Mouse (Mus musculus) embryonic facial prominence, embryonic 11.5 days (tissue): ENCODE results near the gene Synpo2l. TPM values are rescaled to one million over a fixed set of nuclear protein-coding genes. Genes with fewer than 3 reads are reported as not detected.
"Not testable (repeated sequence)": the region's sequence is repeated elsewhere in the genome, so short reads cannot be mapped to it uniquely, and the experiment has no call there.

ENCODE experiments used
- ATAC-seq: fragments of 200-750 bp; cut with Nextera tagmentation; replicated peaks from 2 replicates; pipeline ENCODE4 v1.8.0; 2017; ENCODE audit warnings: low read depth; ENCODE audit not compliant: insufficient number of reproducible peaks, low FRiP score, low TSS enrichment
- DNase-seq: peaks from one replicate; pipeline ENCODE4 v3.0.0-alpha.2; 2015; ENCODE audit warnings: low spot score
- H3K27ac ChIP-seq: fragments of 300-500 bp; sonication (generic); replicated peaks from 2 replicates; pipeline ENCODE4 v1.5.1; 2014; ENCODE audit warnings: mild to moderate bottlenecking, low read depth, low read length, control low read depth
- H3K27me3 ChIP-seq: fragments of 300-500 bp; sonication (generic); 2 replicates; pipeline ENCODE4 v1.6.1; 2014; ENCODE audit warnings: mild to moderate bottlenecking, low read length, moderate library complexity, mixed read lengths; ENCODE audit not compliant: control insufficient read depth, insufficient read depth
- H3K36me3 ChIP-seq: fragments of 300-500 bp; sonication (generic); replicated peaks from 2 replicates; pipeline ENCODE4 v1.6.1; 2014; ENCODE audit warnings: low read depth, mild to moderate bottlenecking, low read length, moderate library complexity, mixed read lengths; ENCODE audit not compliant: control insufficient read depth, insufficient read depth
- H3K4me1 ChIP-seq: fragments of 300-500 bp; sonication (generic); 2 replicates; pipeline ENCODE4 v1.6.1; 2014; ENCODE audit warnings: low read length, mixed read lengths; ENCODE audit not compliant: control insufficient read depth, insufficient read depth
- H3K4me2 ChIP-seq: fragments of 300-500 bp; sonication (generic); 2 replicates; pipeline ENCODE4 v1.6.1; 2014; ENCODE audit warnings: low read depth, mild to moderate bottlenecking, control low read depth, low read length, moderate library complexity
- H3K4me3 ChIP-seq: fragments of 300-500 bp; sonication (generic); 2 replicates; pipeline ENCODE4 v1.5.1; 2014; ENCODE audit warnings: low read depth, low read length, control low read depth
- H3K9ac ChIP-seq: fragments of 300-500 bp; sonication (generic); replicated peaks from 2 replicates; pipeline ENCODE4 v1.6.1; 2014; ENCODE audit warnings: mild to moderate bottlenecking, control low read depth, low read length
- H3K9me3 ChIP-seq: fragments of 300-500 bp; sonication (generic); replicated peaks from 2 replicates; pipeline ENCODE4 v1.6.1; 2016; ENCODE audit warnings: mild to moderate bottlenecking, low read length, inconsistent platforms, mixed read lengths; ENCODE audit not compliant: control insufficient read depth
- WGBS: fragments of 180-500 bp; shearing (Covaris S2); extraction: QIAGEN DNeasy Blood & Tissue Kit; methylation state at CpG from one replicate; pipeline ENCODE4 v1.1.7; 2014; 5-methylcytosine and 5-hydroxymethylcytosine counted together
- polyA plus RNA-seq: library from polyadenylated mRNA; unstranded; fragments of >200 nt; fragmentation: Nextera tagmentation; extraction: Ambion mirVana; gene quantifications from 2 replicates; pipeline ENCODE4 v1.2.1, GENCODE M21; 2014

Synpo2l gene
- polyA plus RNA-seq, 1 experiment from 2014 or later, result 2.2 TPM

GRCm38 (mm10) chr14:20637818-20638574 is 30.2 kb downstream of the Synpo2l start:
- Histone ChIP-seq H3K9ac (no peak overlapping the region), H3K27ac (no peak overlapping the region), H3K4me2 (no peak overlapping the region), H3K4me1 (no peaks in the 10 kb centered on the region), H3K4me3 (no peak overlapping the region), H3K9me3 (no peaks in the 10 kb centered on the region), H3K27me3 (no peaks in the 10 kb centered on the region), H3K36me3 (no peaks in the 10 kb centered on the region)
- DNase-seq (no peak), ATAC-seq (no peak)
- 76% methylated on average over 2 of the region's 2 CpGs for WGBS

GRCm38 (mm10) chr14:20636968-20637367 is 31.2 kb downstream of the Synpo2l start:
- not testable (repeated sequence) for H3K4me1 ChIP-seq, H3K9ac ChIP-seq, ATAC-seq, H3K36me3 ChIP-seq, H3K4me3 ChIP-seq, H3K27me3 ChIP-seq, H3K27ac ChIP-seq, DNase-seq, H3K4me2 ChIP-seq, H3K9me3 ChIP-seq
- WGBS, result 98% methylated on average over 3 of the region's 3 CpGs

GRCm38 (mm10) chr14:20635546-20635945 is 32.6 kb downstream of the Synpo2l start:
- H3K36me3 ChIP-seq, result no peaks in the 10 kb centered on the region
- H3K9ac ChIP-seq, result no peak overlapping the region
- H3K27me3 ChIP-seq, result no peaks in the 10 kb centered on the region
- 91% methylated on average over 2 of the region's 2 CpGs for WGBS
- no peak overlapping the region for H3K4me2 ChIP-seq
- no peak for ATAC-seq
- no peak overlapping the region for H3K27ac ChIP-seq
- no peak overlapping the region for H3K4me3 ChIP-seq
- H3K9me3 ChIP-seq, result no peaks in the 10 kb centered on the region
- DNase-seq, result no peak
- H3K4me1 ChIP-seq, result no peaks in the 10 kb centered on the region

GRCm38 (mm10) chr14:20631253-20631652 is 36.9 kb downstream of the Synpo2l start:
- no peaks in the 10 kb centered on the region for H3K4me1 ChIP-seq
- no peak overlapping the region for H3K9ac ChIP-seq
- DNase-seq (peak; percentile 2), ATAC-seq (no peak)
- H3K36me3 ChIP-seq, result no peaks in the 10 kb centered on the region
- H3K4me2 ChIP-seq, result no peak overlapping the region
- H3K4me3 ChIP-seq, result no peak overlapping the region
- H3K27ac ChIP-seq, result no peak overlapping the region
- 62% methylated on average over 4 of the region's 4 CpGs for WGBS
- no peaks in the 10 kb centered on the region for H3K27me3 ChIP-seq
- H3K9me3 ChIP-seq, result no peaks in the 10 kb centered on the region

GRCm38 (mm10) chr14:20626971-20627370 is 41.2 kb downstream of the Synpo2l start:
- DNase-seq (no peak), ATAC-seq (no peak)
- no peaks in the 10 kb centered on the region for H3K27me3 ChIP-seq
- 76% methylated on average over 3 of the region's 3 CpGs for whole genome bisulfite sequencing
- no peaks in the 10 kb centered on the region for H3K4me1 ChIP-seq
- no peak overlapping the region for H3K4me3 ChIP-seq
- no peak overlapping the region for H3K4me2 ChIP-seq
- no peaks in the 10 kb centered on the region for H3K9me3 ChIP-seq
- H3K9ac ChIP-seq, result no peak overlapping the region
- H3K27ac ChIP-seq, result no peak overlapping the region
- H3K36me3 ChIP-seq, result no peaks in the 10 kb centered on the region

- H3K36me3 ChIP-seq, result no peaks in the 10 kb centered on the region
- no peak for ATAC-seq
- DNase-seq, result no peak
Measured at GRCm38 (mm10) chr14:20626447-20626846, 41.7 kb downstream of the Synpo2l start.

GRCm38 (mm10) chr14:20622907-20623306 is 45.2 kb downstream of the Synpo2l start:
- H3K9me3 ChIP-seq, result no peaks in the 10 kb centered on the region
- H3K9ac ChIP-seq, result no peak overlapping the region
- no peak overlapping the region for H3K27ac ChIP-seq
- WGBS, result 90% methylated on average over 3 of the region's 3 CpGs
- H3K27me3 ChIP-seq, result no peaks in the 10 kb centered on the region
- no peak overlapping the region for H3K4me3 ChIP-seq
- H3K4me1 ChIP-seq, result no peaks in the 10 kb centered on the region
- DNase-seq (no peak), ATAC-seq (no peak)
- H3K36me3 ChIP-seq, result no peaks in the 10 kb centered on the region
- no peak overlapping the region for H3K4me2 ChIP-seq

More at GRCm38 (mm10) chr14:20626447-20626846, 41.7 kb downstream of the Synpo2l start:
- 79% methylated on average over 2 of the region's 2 CpGs for WGBS
- H3K4me1 ChIP-seq, result no peaks in the 10 kb centered on the region
- no peaks in the 10 kb centered on the region for H3K9me3 ChIP-seq
- H3K4me2 ChIP-seq, result no peak overlapping the region
- no peak overlapping the region for H3K9ac ChIP-seq
- no peak overlapping the region for H3K4me3 ChIP-seq
- no peaks in the 10 kb centered on the region for H3K27me3 ChIP-seq
- no peak overlapping the region for H3K27ac ChIP-seq

GRCm38 (mm10) chr14:20622412-20622811 is 45.7 kb downstream of the Synpo2l start:
- WGBS, result 72% methylated on average over 2 of the region's 2 CpGs
- Histone ChIP-seq H3K36me3 (no peaks in the 10 kb centered on the region), H3K9me3 (no peaks in the 10 kb centered on the region), H3K4me1 (no peaks in the 10 kb centered on the region), H3K4me2 (no peak overlapping the region), H3K27me3 (no peaks in the 10 kb centered on the region), H3K9ac (no peak overlapping the region), H3K27ac (no peak overlapping the region), H3K4me3 (no peak overlapping the region)
- ATAC-seq (no peak), DNase-seq (no peak)
